Mouse (Mus musculus): ENCODE data around the gene Cyp2c68. TPM values are rescaled to one million over a fixed set of nuclear protein-coding genes. Genes with fewer than 3 reads are reported as not detected.
"Not testable (repeated sequence)": the region's sequence is repeated elsewhere in the genome, so short reads cannot be mapped to it uniquely, and the experiment has no call there.

Gene Cyp2c68
- not detected in 2 replicates for polyA plus RNA-seq (2011; ENCODE audit: insufficient read length, low read depth, missing spikeins)

DNA sequence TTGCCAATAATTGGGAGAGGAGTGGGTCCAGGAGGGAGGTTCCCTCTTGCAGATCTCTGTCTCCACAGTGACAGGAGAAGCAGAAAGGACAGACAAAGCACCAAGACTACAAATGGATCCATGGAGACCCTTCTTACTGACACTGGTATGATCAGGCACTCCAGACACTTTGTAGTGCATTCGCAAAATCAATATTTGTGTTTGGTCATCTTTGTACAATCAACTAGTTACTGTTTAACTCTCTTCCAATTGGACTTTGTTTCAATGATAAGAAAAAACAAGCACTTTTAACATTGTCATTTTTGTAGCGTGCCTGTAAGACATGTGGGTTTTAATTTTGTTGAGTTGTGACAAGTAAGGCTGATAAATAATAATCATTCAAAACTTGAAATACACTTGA is at the start of gene Cyp2c68:
Gene Cyp2c68 (minus strand): TSS at position 135 of the 400 bp plus-strand sequence.
- Histone ChIP-seq H3K4me1 (ENCODE audit: control insufficient read depth, insufficient read depth, low read length) (no peaks in the 10 kb centered on the region), H3K4me3 (ENCODE audit: insufficient read depth, low read length) (no peak within 1 kb of the TSS), H3K27ac (ENCODE audit: insufficient read depth, low read length) (no peak within 1 kb of the TSS)
- TF ChIP-seq CTCF (IDR thresholded peaks at IDR 0.05; ENCODE audit: borderline replicate concordance, insufficient read depth, low read length) (no peak), POLR2A (IDR thresholded peaks at IDR 0.05; ENCODE audit: low read depth, low read length) (no peak)

GRCm38 (mm10) chr19:39785458-39785857 is 44.6 kb upstream of the Cyp2c68 start:
- not testable (repeated sequence) for H3K4me1 ChIP-seq (ENCODE audit: control insufficient read depth, insufficient read depth, low read length); H3K4me3 ChIP-seq (ENCODE audit: insufficient read depth, low read length)

DNA sequence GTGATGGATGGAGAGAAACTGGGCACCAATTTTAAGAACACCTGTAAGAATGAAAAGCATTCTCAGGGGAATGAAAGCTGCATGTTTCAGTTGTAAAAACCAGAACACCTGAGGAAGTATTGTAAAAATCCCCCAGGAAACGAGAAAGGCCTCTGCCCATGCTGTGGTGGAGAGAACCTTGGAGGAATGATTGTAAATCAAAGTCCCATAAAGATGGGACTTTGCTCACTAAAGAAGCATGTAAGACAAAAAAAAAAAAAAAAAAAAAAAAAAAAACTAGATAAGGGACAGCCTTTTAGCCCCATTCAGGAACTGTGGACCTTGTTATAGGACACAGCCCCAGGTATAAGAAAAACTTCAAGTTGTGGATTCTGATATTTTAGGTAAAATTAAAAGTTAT is 4.5 kb upstream of the Cyp2c68 start:
- no peak overlapping the region for H3K4me3 ChIP-seq (ENCODE audit: insufficient read depth, low read length)
- no peak for TF ChIP-seq CTCF (IDR thresholded peaks at IDR 0.05; ENCODE audit: borderline replicate concordance, insufficient read depth, low read length)
- no peak for TF ChIP-seq POLR2A (IDR thresholded peaks at IDR 0.05; ENCODE audit: low read depth, low read length)
- H3K4me1 ChIP-seq (ENCODE audit: control insufficient read depth, insufficient read depth, low read length): no peaks in the 10 kb centered on the region
- H3K27ac ChIP-seq (ENCODE audit: insufficient read depth, low read length): no peak overlapping the region

More at GRCm38 (mm10) chr19:39785458-39785857, 44.6 kb upstream of the Cyp2c68 start:
- H3K27ac ChIP-seq (ENCODE audit: insufficient read depth, low read length): not testable (repeated sequence)

DNA sequence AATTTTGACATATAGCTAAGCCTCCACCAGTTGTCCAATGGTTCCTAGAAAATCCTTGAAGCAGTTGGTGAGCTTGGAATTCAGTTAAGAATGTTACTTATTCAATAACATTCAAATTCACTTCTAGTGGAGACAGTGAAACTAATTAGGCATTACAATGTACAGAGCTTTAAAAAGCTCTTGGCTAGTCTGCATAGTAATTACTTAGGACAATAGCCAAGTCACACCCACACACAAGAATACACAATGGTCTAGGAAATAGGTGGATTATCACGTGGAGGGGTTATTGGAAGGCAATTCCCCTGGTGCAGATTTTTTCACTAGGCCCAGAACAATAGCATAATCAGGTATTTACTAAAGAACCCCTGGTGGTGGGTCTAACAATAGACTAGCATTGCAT is 3.5 kb upstream of the Cyp2c68 start:
- H3K4me1 ChIP-seq (ENCODE audit: control insufficient read depth, insufficient read depth, low read length); H3K27ac ChIP-seq (ENCODE audit: insufficient read depth, low read length); H3K4me3 ChIP-seq (ENCODE audit: insufficient read depth, low read length): not testable (repeated sequence)

- H3K27ac ChIP-seq (ENCODE audit: insufficient read depth, low read length); H3K4me3 ChIP-seq (ENCODE audit: insufficient read depth, low read length): not testable (repeated sequence)
These were observed 29.7 kb downstream of the Cyp2c68 start for GRCm38 (mm10) chr19:39711116-39711515.

GRCm38 (mm10) chr19:39665650-39666049 is 75.2 kb downstream of the Cyp2c68 start:
- not testable (repeated sequence) for H3K4me3 ChIP-seq (ENCODE audit: insufficient read depth, low read length); H3K27ac ChIP-seq (ENCODE audit: insufficient read depth, low read length); H3K4me1 ChIP-seq (ENCODE audit: control insufficient read depth, insufficient read depth, low read length)

More at GRCm38 (mm10) chr19:39711116-39711515, 29.7 kb downstream of the Cyp2c68 start:
- not testable (repeated sequence) for H3K4me1 ChIP-seq (ENCODE audit: control insufficient read depth, insufficient read depth, low read length)

- H3K4me3 ChIP-seq (ENCODE audit: insufficient read depth, low read length): no peak overlapping the region
- TF ChIP-seq POLR2A (IDR thresholded peaks at IDR 0.05; ENCODE audit: low read depth, low read length) (no peak), CTCF (IDR thresholded peaks at IDR 0.05; ENCODE audit: borderline replicate concordance, insufficient read depth, low read length) (no peak)
- no peaks in the 10 kb centered on the region for H3K4me1 ChIP-seq (ENCODE audit: control insufficient read depth, insufficient read depth, low read length)
- H3K27ac ChIP-seq (ENCODE audit: insufficient read depth, low read length): no peak overlapping the region
These were observed 88.5 kb downstream of the Cyp2c68 start for GRCm38 (mm10) chr19:39652381-39652780.

GRCm38 (mm10) chr19:39648938-39649337 is 91.9 kb downstream of the Cyp2c68 start, which contains the start of gene Cyp2c67:
Gene Cyp2c67, minus strand, starts transcription at chr19:39649051.
- no peaks in the 10 kb centered on the region for H3K4me1 ChIP-seq (ENCODE audit: control insufficient read depth, insufficient read depth, low read length)
- TF ChIP-seq POLR2A (IDR thresholded peaks at IDR 0.05; ENCODE audit: low read depth, low read length) (no peak), CTCF (IDR thresholded peaks at IDR 0.05; ENCODE audit: borderline replicate concordance, insufficient read depth, low read length) (no peak)
- no peak within 1 kb of the TSS for H3K27ac ChIP-seq (ENCODE audit: insufficient read depth, low read length)
- no peak within 1 kb of the TSS for H3K4me3 ChIP-seq (ENCODE audit: insufficient read depth, low read length)

DNA sequence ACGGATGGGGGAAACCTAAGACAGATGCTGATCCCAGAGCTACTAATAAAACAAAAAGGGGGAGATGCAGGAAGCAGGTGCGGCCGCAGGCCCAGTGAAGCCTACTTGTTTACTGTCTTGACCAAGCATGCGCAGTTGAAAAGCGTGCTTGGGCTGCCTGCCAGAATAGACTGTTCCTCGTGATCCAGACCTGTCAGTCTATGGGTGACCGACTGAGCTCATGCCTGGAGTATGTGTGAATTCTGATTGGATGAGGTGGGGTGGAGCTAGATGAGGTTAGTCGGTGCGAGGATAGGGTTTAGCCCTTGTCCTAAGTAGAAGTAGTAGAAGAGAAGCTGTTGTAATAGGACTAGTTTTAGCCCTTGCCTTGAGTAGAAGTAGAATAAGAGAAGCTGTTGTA is 93.3 kb downstream of the Cyp2c68 start:
- TF ChIP-seq POLR2A (IDR thresholded peaks at IDR 0.05; ENCODE audit: low read depth, low read length) (no peak), CTCF (IDR thresholded peaks at IDR 0.05; ENCODE audit: borderline replicate concordance, insufficient read depth, low read length) (no peak)
- no peaks in the 10 kb centered on the region for H3K4me1 ChIP-seq (ENCODE audit: control insufficient read depth, insufficient read depth, low read length)
- H3K4me3 ChIP-seq (ENCODE audit: insufficient read depth, low read length): no peak overlapping the region
- no peak overlapping the region for H3K27ac ChIP-seq (ENCODE audit: insufficient read depth, low read length)

DNA sequence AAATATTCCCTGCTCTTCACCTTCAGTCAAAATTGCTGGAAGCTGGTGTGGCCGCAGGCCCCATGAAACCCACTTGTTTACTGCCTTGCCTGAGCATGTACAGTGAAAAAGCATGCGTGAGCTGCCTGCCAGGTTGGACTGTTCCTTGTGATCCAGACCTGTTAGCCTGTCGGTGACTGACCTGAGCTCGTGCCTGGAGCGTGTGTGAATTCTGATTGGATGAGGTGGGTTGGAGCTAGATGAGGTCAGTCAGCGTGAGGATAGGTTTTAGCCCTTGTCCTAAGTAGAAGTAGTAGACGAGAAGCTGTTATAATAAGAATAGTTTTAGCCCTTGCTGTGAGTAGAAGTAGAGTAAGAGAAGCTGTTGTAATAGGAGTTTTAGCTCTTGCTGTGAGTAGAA is 96.3 kb downstream of the Cyp2c68 start:
- not testable (repeated sequence) for H3K27ac ChIP-seq (ENCODE audit: insufficient read depth, low read length); H3K4me1 ChIP-seq (ENCODE audit: control insufficient read depth, insufficient read depth, low read length); H3K4me3 ChIP-seq (ENCODE audit: insufficient read depth, low read length)

Other genes starting within 250 kb of the Cyp2c68 start
- gene Cyp2c39, start 230.2 kb downstream of the Cyp2c68 start, polyA plus RNA-seq (2011; ENCODE audit: insufficient read length, low read depth, missing spikeins): not detected in 2 replicates
- gene Cyp2c67, start 92.0 kb downstream of the Cyp2c68 start, polyA plus RNA-seq (2011; ENCODE audit: insufficient read length, low read depth, missing spikeins): not detected in 2 replicates
- gene Cyp2c40, start 71.8 kb upstream of the Cyp2c68 start, polyA plus RNA-seq (2011; ENCODE audit: insufficient read length, low read depth, missing spikeins): not detected in 2 replicates
- gene Cyp2c69, start 145.7 kb upstream of the Cyp2c68 start, polyA plus RNA-seq (2011; ENCODE audit: insufficient read length, low read depth, missing spikeins): not detected in 2 replicates

Data from embryonic fibroblast, embryonic 13.5 days (primary cell).